Mouse (Mus musculus): ENCODE results near the gene Cand1. TPM values are rescaled to one million over a fixed set of nuclear protein-coding genes. Genes with fewer than 3 reads are reported as not detected.
A peak's percentile ranks its signal among the peaks of the same experiment; 100 is the strongest.

Gene Cand1
- polyA plus RNA-seq, 1 experiment = 34.2 TPM

DNA sequence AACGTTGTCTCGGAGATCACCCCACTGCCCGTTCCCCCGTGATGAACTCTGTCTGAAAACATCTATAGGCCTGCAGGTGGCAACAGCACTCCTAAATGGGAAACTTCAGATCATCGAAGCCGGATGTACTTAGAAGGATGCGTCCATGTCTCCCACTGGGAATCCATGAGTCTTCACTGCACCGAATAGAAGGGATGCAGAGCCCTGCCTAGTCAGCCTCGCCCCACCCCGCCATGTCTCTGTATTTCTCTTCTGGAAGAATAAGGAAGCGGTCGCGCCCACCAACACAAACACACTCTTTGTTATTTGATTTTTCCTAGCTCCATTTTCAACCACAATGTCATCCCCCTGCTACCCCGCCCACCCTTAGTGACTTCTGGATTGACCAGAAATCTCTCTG is 4.3 kb upstream of the Cand1 start:
- Histone ChIP-seq H3K4me1 (ENCODE audit: control insufficient read depth, insufficient read depth, low read length) (no peaks in the 10 kb centered on the region), H3K27ac (ENCODE audit: insufficient read depth, low read length) (no peak overlapping the region), H3K4me3 (ENCODE audit: insufficient read depth, low read length) (no peak overlapping the region)
- no peak for TF ChIP-seq POLR2A (IDR thresholded peaks at IDR 0.05; ENCODE audit: extremely low read depth, insufficient read depth, low read length)
- TF ChIP-seq CTCF (IDR thresholded peaks at IDR 0.05; ENCODE audit: extremely low read depth, insufficient read depth, low read length) = 0 out of 2 replicates have a peak, but pooled peaks have one; percentile 12

DNA sequence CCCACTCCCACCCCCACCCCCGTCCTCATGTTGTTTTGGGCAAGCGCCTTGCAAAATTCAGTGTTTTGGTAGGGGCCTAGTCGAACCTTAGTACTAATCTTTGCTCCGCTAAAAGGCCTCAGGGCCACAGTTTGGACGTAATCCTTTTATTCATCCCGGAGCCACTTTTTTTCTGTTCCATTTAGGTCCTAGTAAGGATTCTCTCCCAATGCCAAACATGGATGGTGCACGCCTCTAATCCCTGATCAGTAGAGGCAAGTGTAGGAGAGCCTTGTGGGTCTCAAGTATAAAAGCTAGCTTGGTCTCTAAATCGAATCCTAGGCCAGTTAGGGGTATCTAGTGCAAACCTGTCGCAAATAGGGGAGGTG is 851 bp upstream of the Cand1 start:
- Histone ChIP-seq H3K4me3 (ENCODE audit: insufficient read depth, low read length) (peak overlapping the region; percentile 44), H3K4me1 (ENCODE audit: control insufficient read depth, insufficient read depth, low read length) (peaks cover 3% of the 10 kb centered on the region), H3K27ac (ENCODE audit: insufficient read depth, low read length) (peak overlapping the region; percentile 17)
- TF ChIP-seq CTCF (IDR thresholded peaks at IDR 0.05; ENCODE audit: extremely low read depth, insufficient read depth, low read length) (no peak), POLR2A (IDR thresholded peaks at IDR 0.05; ENCODE audit: extremely low read depth, insufficient read depth, low read length) (no peak)

DNA sequence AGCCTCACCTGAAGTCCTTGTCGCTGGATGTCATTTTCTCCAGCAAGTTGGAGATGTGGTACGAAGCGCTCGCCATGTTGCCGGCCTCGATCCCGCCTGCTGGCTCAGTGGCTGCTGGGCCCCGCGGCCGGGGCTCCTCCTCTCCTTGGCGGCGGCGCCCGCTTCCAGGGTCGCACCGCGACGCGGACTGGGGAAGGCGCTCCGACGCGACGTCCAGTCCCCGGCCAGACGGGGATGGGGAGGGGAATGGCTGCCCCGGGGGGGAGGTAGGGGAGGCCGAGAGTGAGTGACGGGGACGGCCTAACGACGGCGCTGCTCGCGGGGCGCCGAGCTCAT is 254 bp downstream of the Cand1 start:
- TF ChIP-seq POLR2A (IDR thresholded peaks at IDR 0.05; ENCODE audit: extremely low read depth, insufficient read depth, low read length) (no peak), CTCF (IDR thresholded peaks at IDR 0.05; ENCODE audit: extremely low read depth, insufficient read depth, low read length) (no peak)

DNA sequence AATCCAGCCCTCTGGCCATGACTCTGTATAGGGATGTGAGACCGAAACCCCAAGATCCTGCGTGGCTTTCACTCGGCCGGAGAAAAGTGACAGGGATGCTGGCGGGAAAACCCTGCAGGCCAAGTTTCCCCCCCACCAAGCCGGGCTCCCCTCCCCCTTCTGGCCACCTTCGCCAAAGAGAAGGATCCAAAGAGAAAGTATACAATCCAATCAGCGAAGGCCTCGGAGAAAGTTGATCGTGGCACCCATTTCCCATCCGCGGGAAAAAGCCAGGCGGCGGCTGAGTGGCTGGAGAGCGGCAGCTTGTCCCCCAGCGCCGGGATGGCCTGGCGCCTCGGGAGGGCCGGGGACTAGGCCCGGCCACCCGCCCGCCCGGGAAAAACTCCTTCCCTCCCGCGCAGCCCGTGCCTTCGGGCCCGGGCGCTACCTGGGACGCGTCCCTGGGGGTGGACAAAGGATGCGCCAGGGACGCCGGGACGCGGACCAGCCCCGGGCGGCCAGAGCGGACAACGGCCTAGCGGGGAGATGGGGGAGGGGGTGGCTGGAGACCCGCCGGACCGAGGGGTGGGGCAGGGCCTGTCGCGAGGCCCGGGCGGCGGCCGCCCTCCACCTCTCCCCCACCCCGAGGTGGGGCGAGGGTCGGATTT is 747 bp downstream of the Cand1 start:
- Histone ChIP-seq H3K27ac (ENCODE audit: insufficient read depth, low read length) (peak overlapping the region; percentile 91), H3K4me1 (ENCODE audit: control insufficient read depth, insufficient read depth, low read length) (peaks cover 3% of the 10 kb centered on the region), H3K4me3 (ENCODE audit: insufficient read depth, low read length) (peak overlapping the region; percentile 44)
- no peak for TF ChIP-seq CTCF (IDR thresholded peaks at IDR 0.05; ENCODE audit: extremely low read depth, insufficient read depth, low read length)
- TF ChIP-seq POLR2A (IDR thresholded peaks at IDR 0.05; ENCODE audit: extremely low read depth, insufficient read depth, low read length) = no peak

More for the DNA sequence above, 254 bp downstream of the Cand1 start:
- Histone ChIP-seq H3K4me1 (ENCODE audit: control insufficient read depth, insufficient read depth, low read length) (peaks cover 3% of the 10 kb centered on the region), H3K27ac (ENCODE audit: insufficient read depth, low read length) (peak overlapping the region; percentile 91), H3K4me3 (ENCODE audit: insufficient read depth, low read length) (peak overlapping the region; percentile 44)

DNA sequence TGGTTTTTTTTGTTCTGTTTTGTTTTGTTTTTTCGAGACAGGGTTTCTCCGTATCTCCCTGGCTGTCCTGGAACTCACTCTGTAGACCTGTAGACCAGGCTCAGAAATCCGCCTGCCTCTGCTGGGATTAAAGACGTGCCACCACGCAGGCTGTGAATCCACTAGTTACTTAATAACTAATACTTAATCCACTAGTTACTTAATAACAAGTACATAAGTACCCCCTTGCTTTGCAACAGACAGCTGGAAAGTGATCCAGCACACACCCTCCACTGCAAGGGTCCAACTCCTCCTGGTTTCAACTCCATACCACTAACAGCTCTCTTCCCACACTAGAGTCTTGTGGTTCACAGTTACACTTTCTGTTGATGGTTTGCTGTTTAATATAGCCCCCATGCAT is 8.3 kb downstream of the Cand1 start:
- H3K4me3 ChIP-seq (ENCODE audit: insufficient read depth, low read length) = no peak overlapping the region
- TF ChIP-seq POLR2A (IDR thresholded peaks at IDR 0.05; ENCODE audit: extremely low read depth, insufficient read depth, low read length) (no peak), CTCF (IDR thresholded peaks at IDR 0.05; ENCODE audit: extremely low read depth, insufficient read depth, low read length) (no peak)
- no peak overlapping the region for H3K27ac ChIP-seq (ENCODE audit: insufficient read depth, low read length)
- peaks cover 4% of the 10 kb centered on the region; the same call in 1 of the 2 replicates for H3K4me1 ChIP-seq (ENCODE audit: control insufficient read depth, insufficient read depth, low read length)

DNA sequence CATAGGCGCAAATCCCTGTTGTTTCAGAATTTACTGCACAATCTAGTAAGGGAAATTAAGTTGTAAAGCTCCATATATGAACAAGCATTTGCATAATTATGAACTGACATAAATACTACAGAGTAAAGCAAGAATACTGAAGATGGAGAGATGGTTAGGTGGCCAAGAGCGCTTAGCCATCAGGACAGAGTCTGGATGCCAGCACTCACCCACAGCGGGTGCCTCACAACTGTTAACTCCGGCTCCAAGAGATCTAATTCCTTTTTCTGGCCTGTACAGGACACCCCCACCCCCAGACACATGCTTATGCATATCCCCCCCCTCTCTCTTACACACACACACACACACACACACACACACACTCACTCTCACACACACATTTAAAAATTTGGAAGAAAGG is 9.2 kb downstream of the Cand1 start:
- no peak overlapping the region for H3K27ac ChIP-seq (ENCODE audit: insufficient read depth, low read length)
- no peak for TF ChIP-seq POLR2A (IDR thresholded peaks at IDR 0.05; ENCODE audit: extremely low read depth, insufficient read depth, low read length)
- TF ChIP-seq CTCF (IDR thresholded peaks at IDR 0.05; ENCODE audit: extremely low read depth, insufficient read depth, low read length) = no peak
- peaks cover 4% of the 10 kb centered on the region; the same call in 1 of the 2 replicates for H3K4me1 ChIP-seq (ENCODE audit: control insufficient read depth, insufficient read depth, low read length)
- H3K4me3 ChIP-seq (ENCODE audit: insufficient read depth, low read length) = no peak overlapping the region

DNA sequence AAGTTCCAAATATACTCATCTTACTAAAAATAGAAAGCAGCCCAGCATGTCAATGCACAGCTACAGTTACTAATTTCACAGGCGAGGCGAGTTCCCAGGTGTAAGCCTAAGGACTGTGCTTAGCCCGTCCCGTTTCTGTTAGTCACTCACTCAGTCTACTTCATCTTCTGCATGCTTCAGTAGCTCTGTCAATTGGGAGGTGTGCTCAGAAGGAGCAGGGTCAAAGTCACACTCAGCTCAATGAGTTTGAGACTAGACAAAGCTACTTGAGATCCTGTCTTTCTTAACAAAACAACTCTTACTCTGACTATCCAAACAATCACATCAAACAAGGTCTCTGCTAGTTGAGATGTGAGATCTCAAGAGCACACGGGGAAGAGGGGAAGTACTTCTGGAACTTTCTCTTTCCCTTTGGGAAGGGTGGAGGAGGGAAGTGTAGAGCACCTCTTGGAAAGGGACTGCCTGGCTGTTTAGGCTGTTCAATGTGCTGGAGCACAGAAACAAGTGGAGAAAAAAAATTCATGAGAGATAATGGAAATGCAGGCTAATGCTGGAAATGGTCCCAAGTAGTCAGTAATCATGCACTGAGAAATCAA is 9.7 kb downstream of the Cand1 start:
- H3K4me1 ChIP-seq (ENCODE audit: control insufficient read depth, insufficient read depth, low read length) = peaks cover 4% of the 10 kb centered on the region; the same call in 1 of the 2 replicates
- H3K4me3 ChIP-seq (ENCODE audit: insufficient read depth, low read length) = no peak overlapping the region
- no peak for TF ChIP-seq CTCF (IDR thresholded peaks at IDR 0.05; ENCODE audit: extremely low read depth, insufficient read depth, low read length)
- TF ChIP-seq POLR2A (IDR thresholded peaks at IDR 0.05; ENCODE audit: extremely low read depth, insufficient read depth, low read length) = no peak
- no peak overlapping the region for H3K27ac ChIP-seq (ENCODE audit: insufficient read depth, low read length)

DNA sequence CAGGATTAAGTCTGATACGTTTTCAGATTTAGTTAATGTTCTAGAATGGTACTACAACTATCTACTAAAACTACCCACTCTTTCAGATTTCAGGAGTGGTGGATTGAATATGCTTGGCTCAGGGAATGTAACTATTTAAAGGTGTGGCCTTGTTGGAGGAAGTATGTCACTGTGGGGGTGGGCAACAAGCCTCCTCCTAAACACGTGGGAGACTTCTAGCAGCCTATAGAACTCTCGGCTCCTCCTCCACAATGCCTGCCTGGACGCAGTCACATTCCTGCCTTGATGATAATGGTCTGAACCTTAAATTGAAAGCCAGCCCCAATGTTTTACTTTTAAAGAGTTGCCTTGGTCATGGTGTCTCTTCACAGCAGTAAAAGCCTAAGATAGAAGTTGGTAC is 16.2 kb downstream of the Cand1 start:
- no peak overlapping the region for H3K4me3 ChIP-seq (ENCODE audit: insufficient read depth, low read length)
- peaks cover 10% of the 10 kb centered on the region; the same call in 1 of the 2 replicates for H3K4me1 ChIP-seq (ENCODE audit: control insufficient read depth, insufficient read depth, low read length)
- TF ChIP-seq CTCF (IDR thresholded peaks at IDR 0.05; ENCODE audit: extremely low read depth, insufficient read depth, low read length) (no peak), POLR2A (IDR thresholded peaks at IDR 0.05; ENCODE audit: extremely low read depth, insufficient read depth, low read length) (no peak)
- H3K27ac ChIP-seq (ENCODE audit: insufficient read depth, low read length) = no peak overlapping the region

DNA sequence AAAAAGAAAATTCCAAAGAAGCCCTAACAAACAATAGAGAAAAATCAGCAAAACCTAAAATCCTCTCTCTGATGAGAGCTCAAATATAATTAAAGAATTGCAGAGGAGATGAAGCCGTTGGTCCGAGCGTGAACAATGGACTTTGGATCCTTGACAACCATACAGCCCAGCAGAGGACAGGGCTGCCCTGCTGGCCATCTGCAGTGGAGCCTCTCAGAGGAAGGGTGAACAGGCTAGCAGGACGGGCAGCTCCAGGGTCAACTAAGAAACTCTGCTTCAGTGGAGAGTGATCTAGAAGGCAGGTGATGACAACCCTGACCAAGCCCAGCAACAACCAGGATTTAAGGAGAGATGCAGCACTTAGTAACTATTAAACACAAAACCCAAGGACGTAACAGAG is 18.2 kb downstream of the Cand1 start:
- Histone ChIP-seq H3K4me1 (ENCODE audit: control insufficient read depth, insufficient read depth, low read length) (peaks cover 12% of the 10 kb centered on the region; the same call in 1 of the 2 replicates), H3K27ac (ENCODE audit: insufficient read depth, low read length) (no peak overlapping the region), H3K4me3 (ENCODE audit: insufficient read depth, low read length) (no peak overlapping the region)
- no peak for TF ChIP-seq CTCF (IDR thresholded peaks at IDR 0.05; ENCODE audit: extremely low read depth, insufficient read depth, low read length)
- no peak for TF ChIP-seq POLR2A (IDR thresholded peaks at IDR 0.05; ENCODE audit: extremely low read depth, insufficient read depth, low read length)

DNA sequence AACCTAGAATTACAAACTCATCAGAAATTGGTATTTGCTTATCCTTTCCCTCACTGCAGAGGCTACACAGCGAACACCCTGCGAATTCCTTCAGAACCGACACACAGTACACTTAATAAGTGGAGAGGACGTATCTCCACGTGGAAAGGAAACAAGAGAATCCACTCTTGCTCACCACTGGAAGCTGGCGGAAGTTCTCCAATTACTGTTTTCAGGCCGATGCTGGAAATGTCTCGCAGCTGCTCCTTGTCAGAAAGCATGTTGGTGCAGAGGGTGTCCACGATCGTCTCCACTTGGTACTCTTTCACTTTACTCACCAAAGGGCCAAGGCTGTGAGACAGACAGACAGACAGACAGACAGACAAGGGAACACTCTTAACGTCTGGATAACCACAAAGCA is 20.4 kb downstream of the Cand1 start:
- peaks cover 12% of the 10 kb centered on the region; the same call in 1 of the 2 replicates for H3K4me1 ChIP-seq (ENCODE audit: control insufficient read depth, insufficient read depth, low read length)
- H3K27ac ChIP-seq (ENCODE audit: insufficient read depth, low read length) = no peak overlapping the region
- TF ChIP-seq POLR2A (IDR thresholded peaks at IDR 0.05; ENCODE audit: extremely low read depth, insufficient read depth, low read length) (no peak), CTCF (IDR thresholded peaks at IDR 0.05; ENCODE audit: extremely low read depth, insufficient read depth, low read length) (no peak)
- H3K4me3 ChIP-seq (ENCODE audit: insufficient read depth, low read length) = no peak overlapping the region

Measured in cortical plate, adult 2 months (tissue).